Mouse (Mus musculus) brain, embryonic 18.5 days (tissue): ENCODE measurements at regions not wholly inside any gene's neighbourhood (a gene's known extent, or its start where the extent isn't known, plus 50 kb on each side); places are given as distances from the start of the nearest gene placed in this dataset.

ENCODE experiments used
- DNase-seq: peaks from one replicate; pipeline ENCODE4 v3.0.0-alpha.2; 2012; ENCODE audit warnings: low read depth, low spot score

DNA sequence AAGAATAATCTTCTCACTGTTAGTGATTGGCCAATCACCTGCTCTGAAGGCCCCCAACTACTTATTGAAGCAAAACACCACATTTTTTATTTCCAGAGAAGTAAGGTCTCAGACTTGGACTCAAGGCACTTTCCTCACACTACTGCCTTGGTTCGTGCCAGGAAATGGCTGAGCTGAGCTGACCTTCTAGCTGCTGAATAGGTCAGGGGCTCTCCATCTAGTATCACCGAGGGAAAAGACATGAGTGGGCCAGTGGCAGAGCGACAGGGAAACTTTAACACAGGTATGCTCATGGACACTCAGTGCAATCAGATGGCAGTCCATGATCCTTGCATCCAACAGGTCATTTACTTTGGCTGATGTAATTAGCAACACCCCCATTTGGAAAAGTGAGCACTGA is 635.3 kb downstream of the Insc start:
- no peak for DNase-seq

DNA sequence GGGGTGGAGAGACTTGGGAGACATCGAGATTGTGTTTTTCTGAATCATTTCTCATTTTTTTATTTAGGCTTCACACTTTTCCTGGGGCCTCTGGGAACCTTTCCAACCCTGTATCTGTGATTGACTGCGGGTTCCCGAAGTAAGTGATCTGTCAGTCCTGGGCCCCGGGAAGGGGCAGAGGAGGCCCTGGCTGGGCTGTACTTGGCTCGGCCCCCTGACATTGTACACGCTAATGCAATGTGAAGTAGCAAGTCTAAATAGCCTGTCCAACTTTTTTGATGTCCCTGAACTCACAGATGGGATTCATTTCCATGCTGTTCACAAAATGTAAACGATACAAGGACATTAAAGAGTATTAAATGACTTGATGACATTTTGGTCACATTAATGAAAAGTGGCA is 636.1 kb downstream of the Insc start:
- no peak for DNase-seq

DNA sequence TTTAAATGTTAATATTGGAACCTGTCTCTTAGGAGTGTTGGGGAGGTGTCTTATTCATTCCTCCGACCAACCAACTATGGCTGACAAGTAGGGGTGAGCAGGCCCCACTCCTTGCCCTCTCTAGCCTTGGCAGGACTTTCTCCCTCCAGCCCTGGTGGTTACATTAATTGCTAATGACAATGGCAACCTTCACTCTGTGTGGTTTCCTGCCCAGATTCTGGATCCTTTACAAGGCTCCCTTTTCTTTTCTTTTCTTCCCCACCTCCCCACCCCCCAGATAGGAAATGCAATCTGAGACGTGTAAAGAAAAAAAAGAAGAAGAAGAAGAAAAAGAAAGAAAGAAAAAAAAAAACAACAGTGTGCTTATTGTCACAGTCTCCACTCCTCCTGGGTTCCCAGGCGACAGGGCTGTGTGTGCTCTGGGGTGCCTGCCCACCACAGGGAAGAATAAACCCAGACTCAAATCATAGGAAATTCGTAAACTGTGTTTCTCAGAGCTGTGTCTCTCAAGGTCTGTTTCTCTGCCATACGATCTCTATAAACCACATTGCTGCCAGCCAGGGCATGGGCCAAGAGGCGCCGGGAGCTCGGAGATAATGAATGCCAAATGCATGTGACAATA is 637.6 kb downstream of the Insc start:
- no peak for DNase-seq

DNA sequence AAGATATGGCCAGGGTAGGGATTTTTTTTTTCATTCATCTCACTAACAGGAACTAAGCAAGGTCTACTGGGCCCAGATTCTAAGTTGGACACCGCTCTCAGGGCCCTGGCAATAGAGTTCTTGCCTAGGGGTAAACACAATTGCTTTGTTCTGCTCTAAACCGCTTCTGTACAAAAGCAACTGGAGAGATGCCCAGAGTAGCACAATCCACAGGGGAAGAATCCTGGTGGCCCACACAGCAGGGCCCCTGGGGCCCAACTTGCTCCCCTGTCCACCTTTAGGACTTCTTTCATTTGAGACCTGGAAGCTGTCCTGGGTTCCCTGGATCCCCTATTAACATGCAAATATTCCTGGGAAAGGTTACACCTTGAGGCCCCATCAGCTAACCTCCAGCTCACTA is 639.4 kb downstream of the Insc start:
- DNase-seq = no peak

DNA sequence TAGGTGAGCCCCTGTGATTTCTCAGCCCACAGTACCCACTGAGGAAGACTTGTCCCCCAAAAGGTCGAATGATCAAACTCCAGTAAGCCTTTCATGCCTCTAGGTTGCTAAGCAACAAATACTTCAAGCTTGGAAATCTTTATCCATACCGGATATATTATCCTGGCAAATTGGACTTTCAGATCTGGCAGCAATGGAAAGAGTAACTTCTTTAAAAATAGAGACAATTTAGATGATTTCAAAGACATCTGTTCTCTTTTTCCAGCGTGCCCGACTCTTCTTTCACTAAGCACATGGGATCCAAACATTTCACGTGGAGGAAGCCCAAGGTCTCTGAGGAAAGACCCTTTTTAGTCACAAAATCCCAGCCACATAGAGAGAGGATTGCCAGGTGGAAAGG is 645.4 kb downstream of the Insc start:
- DNase-seq = no peak

DNA sequence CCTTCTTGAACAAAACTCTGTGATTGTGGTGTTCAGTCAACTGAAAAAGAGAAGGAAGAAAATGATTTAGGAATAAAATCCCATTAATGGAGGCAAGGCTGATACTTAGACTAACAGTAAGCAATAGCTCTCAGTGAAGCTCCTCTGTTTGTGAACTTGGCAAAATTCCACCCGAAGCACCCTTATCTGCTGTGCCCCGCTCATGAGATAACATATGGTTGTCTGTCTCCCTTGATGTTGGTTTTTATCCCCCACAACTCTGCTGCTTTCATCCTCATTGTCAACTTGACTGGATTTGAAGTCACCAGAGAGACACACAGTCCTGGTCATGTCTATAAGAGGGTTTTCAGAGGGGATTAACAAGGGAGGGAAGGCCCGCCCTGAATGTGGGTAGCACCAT is 646.1 kb downstream of the Sox6 start:
- no peak for DNase-seq

DNA sequence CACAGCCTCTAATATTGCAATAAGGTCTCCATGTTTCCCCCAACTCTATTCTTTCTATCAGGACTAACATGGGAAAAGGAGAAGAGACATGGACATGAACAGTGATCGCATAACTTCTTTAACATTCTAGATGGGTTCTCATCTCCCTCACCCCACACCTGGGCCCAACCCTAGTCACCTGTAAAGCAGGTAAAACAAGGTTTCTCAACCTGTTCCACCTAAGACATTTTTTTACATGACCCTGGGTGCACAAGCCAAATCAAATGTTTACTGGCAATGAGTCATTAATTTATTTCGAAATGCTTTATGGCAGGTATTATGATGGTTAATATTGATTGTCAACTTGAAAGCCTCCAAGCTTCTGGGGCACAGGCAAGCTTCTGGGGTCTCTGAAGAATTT is 640.4 kb downstream of the Sox6 start:
- no peak for DNase-seq

DNA sequence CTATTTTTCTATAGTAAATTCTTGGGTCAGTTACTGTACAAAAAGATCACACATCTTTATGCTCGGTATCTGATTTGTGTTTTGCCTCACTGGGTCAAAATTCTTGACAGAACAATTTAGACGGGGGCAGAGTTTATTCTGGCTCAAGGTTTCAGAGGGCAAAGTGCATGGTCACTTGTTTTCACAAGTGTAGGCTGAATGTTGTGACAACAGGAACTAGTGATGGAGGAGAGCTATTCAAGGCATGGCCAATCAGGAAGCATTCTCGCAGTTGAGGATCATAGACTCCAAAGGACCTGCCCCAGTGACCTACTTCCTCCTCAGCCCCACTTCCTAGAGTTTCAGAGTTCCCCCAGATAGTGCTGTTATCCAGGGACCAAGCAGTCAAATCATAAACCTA is 639.1 kb downstream of the Sox6 start:
- no peak for DNase-seq

DNA sequence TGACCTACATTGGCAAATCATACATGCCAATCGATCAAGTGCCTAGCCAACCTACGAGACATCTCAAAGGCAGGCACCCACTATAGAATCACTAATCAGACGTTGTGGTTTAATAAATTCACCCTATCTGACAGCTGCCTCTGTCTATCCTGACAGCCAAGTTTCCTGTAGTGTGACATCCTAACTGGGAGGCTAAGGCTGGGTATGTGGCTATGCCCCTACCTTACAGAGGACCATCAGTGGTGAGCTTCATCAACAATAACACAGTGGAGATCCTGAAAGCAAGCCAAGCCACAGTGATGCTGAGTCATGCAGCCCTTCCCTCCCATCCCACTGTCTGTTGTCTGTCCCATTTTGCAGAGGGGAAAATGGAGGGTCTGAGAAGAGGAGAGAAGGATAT is 630.7 kb downstream of the Sox6 start:
- no peak for DNase-seq

DNA sequence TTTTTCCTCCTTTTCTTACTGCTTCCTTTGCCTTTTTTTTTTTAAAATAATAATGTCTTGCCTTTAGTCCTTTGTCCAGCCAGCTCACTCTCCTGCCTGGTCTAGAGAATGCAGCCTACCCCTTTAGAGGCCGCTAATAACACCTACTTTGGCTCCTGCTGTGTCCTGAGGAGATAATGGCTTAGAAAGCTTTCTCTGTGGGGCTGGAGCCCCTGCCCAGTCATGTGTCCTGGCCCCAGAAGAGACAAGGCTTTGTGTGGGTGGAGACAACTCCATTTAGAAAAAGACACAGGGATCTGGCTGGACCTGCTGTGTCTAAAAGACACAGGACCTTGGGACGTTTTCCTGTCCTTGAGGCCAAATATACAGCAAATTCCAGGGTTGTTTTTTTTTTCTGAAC is 629.7 kb downstream of the Sox6 start:
- DNase-seq = no peak

DNA sequence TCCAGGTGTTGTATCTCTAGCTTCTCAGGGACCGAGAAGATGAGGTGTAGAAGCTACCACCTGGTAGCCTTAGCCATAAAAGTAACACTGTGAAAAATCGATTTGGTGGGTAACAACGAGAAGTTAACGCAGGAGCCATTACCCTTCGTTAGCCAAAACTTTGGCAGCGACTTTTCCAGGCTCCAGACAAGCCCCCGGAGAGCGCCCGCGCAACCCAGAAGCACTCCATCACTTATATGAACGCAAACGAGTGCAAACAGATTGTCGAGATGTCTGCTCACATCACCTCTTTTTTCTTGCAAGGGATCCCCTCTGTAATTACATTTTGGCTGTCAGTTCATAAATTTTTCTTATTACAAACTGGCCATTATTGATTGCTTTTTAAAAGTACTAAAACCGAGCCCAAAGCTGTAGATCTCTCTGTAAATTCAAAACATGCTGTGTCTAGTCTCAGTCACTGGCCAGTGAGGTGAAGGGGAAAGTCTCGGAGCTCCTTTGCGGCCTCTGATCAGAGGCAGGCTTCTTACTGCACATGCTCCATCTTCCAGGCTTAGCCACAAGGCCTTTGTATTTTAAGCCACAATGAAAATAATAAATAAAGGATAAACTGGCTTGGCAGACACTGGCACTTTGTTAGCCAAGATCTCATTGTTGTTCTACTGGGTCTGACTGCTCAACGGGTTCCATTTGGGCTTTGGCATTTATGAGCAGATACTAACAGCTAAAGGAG is 627.9 kb downstream of the Sox6 start:
- no peak for DNase-seq

DNA sequence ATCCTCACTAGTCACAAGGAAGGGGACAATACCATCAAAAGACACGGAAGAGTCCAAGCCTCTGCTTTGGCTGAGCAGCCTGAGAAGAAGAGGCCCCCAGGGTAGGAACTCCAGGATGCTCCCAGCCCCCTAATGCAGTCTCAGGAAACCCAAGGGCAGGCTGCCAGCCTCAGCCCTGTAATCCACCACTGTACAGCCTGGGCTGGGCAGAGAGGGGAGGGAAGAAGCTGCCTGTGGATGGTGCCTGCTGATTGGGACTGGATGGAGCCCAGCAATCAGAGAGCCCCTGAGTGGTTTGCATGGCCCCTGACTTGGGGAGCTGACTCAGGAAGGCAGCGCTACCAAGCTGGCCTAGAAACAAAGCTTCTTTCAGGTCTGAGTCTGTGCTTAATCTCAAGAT is 627.1 kb downstream of the Sox6 start:
- no peak for DNase-seq

DNA sequence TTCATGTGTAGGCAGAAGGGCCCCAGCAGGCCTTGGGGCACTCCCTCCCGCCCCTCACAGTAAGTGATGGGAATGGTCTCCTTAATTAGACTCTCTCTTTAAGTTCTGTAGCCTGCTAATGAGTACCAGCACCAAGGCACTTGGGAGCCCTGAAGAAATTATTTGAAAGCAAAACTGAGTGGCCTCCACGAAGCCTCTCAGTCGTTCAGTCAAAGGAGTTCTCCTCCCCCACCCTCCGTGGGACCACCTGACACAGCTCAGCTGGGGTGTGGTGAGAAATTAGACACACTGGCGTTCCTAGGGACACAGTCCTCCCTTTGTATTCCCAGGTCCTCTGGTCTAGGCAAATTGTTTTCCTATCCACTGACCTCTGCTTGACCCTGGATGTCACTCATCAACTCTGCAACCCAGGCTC is 623.4 kb downstream of the Sox6 start:
- no peak for DNase-seq
